Mouse (Mus musculus) spleen, postnatal 36 days (tissue): ENCODE data around the gene Mff.

Experiments
- DNase-seq, 2 experiments: peaks; one replicate each; pipeline ENCODE4 v3.0.0; 2022; ENCODE audit warnings: low spot score in 2 of 2, mixed read lengths in 1 of 2

The Mff gene

GRCm38 (mm10) chr1:82771022-82771586, 46.4 kb downstream of the Mff start, which contains the start of gene Gm47791:
TSS of gene Gm47791 (minus strand) at chr1:82771243.
- no peak for DNase-seq

GRCm38 (mm10) chr1:82772428-82772827, 47.7 kb downstream of the Mff start:
- DNase-seq = no peak

- no peak for DNase-seq
Measured at GRCm38 (mm10) chr1:82773208-82773607, 48.5 kb downstream of the Mff start.

GRCm38 (mm10) chr1:82775293-82775692, 50.6 kb downstream of the Mff start:
- no peak for DNase-seq

- no peak for DNase-seq
Measured at GRCm38 (mm10) chr1:82779388-82779966, 54.8 kb downstream of the Mff start.

- no peak for DNase-seq
Measured at GRCm38 (mm10) chr1:82783559-82783958, 58.9 kb downstream of the Mff start.

GRCm38 (mm10) chr1:82785546-82785945, 60.9 kb downstream of the Mff start:
- DNase-seq = no peak

GRCm38 (mm10) chr1:82787414-82787813, 62.7 kb downstream of the Mff start:
- DNase-seq = peak; percentile 14 to 17

- DNase-seq = no peak
Measured at GRCm38 (mm10) chr1:82788070-82788469, 63.4 kb downstream of the Mff start.

- DNase-seq = no peak
Measured at GRCm38 (mm10) chr1:82791105-82791504, 66.4 kb downstream of the Mff start.

GRCm38 (mm10) chr1:82792238-82792637, 67.5 kb downstream of the Mff start:
- DNase-seq = no peak

- no peak for DNase-seq
Measured at GRCm38 (mm10) chr1:82793110-82793509, 68.4 kb downstream of the Mff start.

- DNase-seq = no peak
Measured at GRCm38 (mm10) chr1:82793986-82794385, 69.3 kb downstream of the Mff start.

- DNase-seq = no peak
Measured at GRCm38 (mm10) chr1:82795211-82795610, 70.5 kb downstream of the Mff start.

GRCm38 (mm10) chr1:82795702-82796443, 71.2 kb downstream of the Mff start:
- no peak for DNase-seq

- no peak for DNase-seq
Measured at GRCm38 (mm10) chr1:82797088-82797487, 72.4 kb downstream of the Mff start.

GRCm38 (mm10) chr1:82798304-82798703, 73.6 kb downstream of the Mff start:
- DNase-seq = no peak

- DNase-seq = no peak
Measured at GRCm38 (mm10) chr1:82798922-82799321, 74.2 kb downstream of the Mff start.

- no peak for DNase-seq
Measured at GRCm38 (mm10) chr1:82801105-82801783, 76.6 kb downstream of the Mff start.
